Mouse (Mus musculus): ENCODE results near the gene Tfap2a. TPM values are rescaled to one million over a fixed set of nuclear protein-coding genes. Genes with fewer than 3 reads are reported as not detected.

The Tfap2a gene
- polyA plus RNA-seq, 1 experiment from 2014 or later: 13.4 TPM

DNA sequence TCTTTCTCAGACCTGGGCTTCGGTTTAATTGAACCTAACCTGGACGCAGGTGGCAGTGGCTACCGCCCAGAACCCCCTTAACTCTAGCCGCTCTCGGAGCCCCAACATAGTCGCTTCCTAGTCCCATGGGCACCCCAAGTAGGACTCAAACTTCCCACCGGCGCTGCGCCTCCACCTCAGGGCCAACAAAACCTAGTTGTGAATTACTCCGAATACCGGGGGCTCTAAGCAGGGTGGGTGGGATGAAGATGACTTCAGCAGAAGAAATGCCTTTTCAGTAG lies 28.2 kb downstream of the Tfap2a start:
- peaks cover 21% of the 10 kb centered on the region for H3K4me1 ChIP-seq
- no peak overlapping the region for H3K9ac ChIP-seq
- no peaks in the 10 kb centered on the region for H3K9me3 ChIP-seq (replicated peaks)
- H3K27me3 ChIP-seq: peaks cover 79% of the 10 kb centered on the region
- ATAC-seq (ENCODE audit: insufficient number of reproducible peaks, low FRiP score, low TSS enrichment, low read depth): no peak
- H3K27ac ChIP-seq (replicated peaks): no peak overlapping the region
- H3K36me3 ChIP-seq: no peaks in the 10 kb centered on the region
- peak overlapping the region; percentile 13 for H3K4me2 ChIP-seq (replicated peaks)
- WGBS: 13% methylated on average over 11 of the region's 11 CpGs
- H3K4me3 ChIP-seq (replicated peaks): no peak overlapping the region

DNA sequence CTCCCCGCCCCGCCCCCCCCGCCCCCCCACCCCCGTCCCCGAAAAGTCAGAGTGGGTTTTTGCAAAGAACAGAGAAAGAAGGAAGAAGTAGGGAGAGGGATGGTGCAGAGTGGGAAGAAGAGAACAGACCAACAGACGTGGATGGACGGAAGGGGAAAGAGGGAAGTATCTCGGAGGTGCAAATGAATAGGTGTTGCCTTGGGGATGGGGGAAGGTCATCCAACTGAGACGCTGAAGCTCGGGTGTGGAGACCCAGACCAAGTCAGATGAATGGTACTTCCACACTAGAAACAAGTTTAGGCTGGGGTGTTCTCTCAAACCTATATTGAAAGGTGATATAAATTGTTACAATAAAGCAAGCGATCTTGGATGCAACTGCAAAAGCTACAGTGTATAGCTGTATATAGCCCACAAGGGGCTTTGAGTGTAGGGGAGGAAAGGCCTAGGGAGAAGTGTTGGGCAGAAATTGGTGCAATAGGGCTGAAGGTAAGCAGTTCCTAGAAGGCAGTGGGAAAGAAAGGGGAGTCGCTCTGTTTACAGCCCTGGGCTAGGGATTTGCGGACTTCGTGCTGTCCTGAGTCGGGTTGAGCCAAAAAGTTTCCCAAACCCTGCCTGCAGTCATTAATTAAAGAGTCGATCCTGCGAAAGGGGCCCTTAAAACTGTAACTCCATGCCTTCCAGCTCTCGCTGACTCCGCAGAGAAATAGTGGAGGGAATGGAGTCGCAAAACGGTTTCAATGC lies 28.7 kb downstream of the Tfap2a start:
- Histone ChIP-seq H3K4me2 (replicated peaks) (peak overlapping the region; percentile 48), H3K27ac (replicated peaks) (no peak overlapping the region), H3K9ac (no peak overlapping the region), H3K4me1 (peaks cover 27% of the 10 kb centered on the region), H3K9me3 (replicated peaks) (no peaks in the 10 kb centered on the region), H3K27me3 (peaks cover 79% of the 10 kb centered on the region), H3K36me3 (no peaks in the 10 kb centered on the region), H3K4me3 (replicated peaks) (peak overlapping the region; percentile 31; the same call in 1 of the 2 replicates)
- ATAC-seq (ENCODE audit: insufficient number of reproducible peaks, low FRiP score, low TSS enrichment, low read depth): no peak
- WGBS: 10% methylated on average over 21 of the region's 21 CpGs

DNA sequence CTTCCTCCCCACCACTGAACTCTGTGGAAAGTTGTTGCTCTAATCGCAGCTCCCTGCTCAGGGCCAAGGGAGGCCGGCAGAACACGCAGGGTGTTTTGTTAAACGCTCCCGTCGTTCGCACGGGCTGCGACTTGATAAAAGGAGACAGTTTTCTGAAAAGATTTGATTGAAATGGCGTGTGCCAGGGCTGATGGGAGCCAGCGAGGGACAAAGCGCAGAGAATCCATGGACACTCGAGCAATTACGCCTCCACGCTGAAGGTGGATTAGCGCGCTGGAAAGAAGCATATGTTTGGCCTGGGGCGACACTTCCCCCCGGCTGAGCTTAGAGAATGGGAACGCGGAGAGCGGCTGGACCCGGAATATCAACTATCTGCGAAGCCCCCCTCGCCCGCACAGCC lies 29.3 kb downstream of the Tfap2a start:
- Histone ChIP-seq H3K9me3 (replicated peaks) (no peaks in the 10 kb centered on the region), H3K36me3 (no peaks in the 10 kb centered on the region), H3K4me1 (peaks cover 32% of the 10 kb centered on the region), H3K9ac (no peak overlapping the region), H3K4me2 (replicated peaks) (peak overlapping the region; percentile 48), H3K4me3 (replicated peaks) (peak overlapping the region; percentile 31), H3K27me3 (peaks cover 81% of the 10 kb centered on the region), H3K27ac (replicated peaks) (no peak overlapping the region)
- no peak for ATAC-seq (ENCODE audit: insufficient number of reproducible peaks, low FRiP score, low TSS enrichment, low read depth)
- under 1% methylated on average over 26 of the region's 26 CpGs for WGBS

DNA sequence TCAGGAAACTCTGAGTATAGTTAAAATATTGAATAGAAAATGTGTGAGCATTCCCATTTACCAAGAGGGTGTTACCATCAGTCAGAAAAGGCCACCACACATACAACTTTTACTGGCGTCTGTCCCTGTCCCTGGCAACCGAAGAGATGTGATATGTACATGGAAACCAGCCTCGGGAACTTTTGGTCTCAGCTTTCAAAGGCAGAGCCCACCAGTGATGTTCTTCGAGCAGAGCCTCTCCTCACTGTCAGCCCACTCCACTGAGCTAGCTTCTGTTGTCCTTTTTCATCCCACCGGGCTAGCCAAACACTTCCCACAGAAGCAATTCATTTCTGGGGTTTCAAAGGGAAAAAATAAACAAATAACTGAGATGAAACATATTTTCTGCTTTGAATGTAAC lies 29.9 kb downstream of the Tfap2a start:
- no peak overlapping the region for H3K4me3 ChIP-seq (replicated peaks)
- no peak overlapping the region for H3K4me2 ChIP-seq (replicated peaks)
- H3K36me3 ChIP-seq: no peaks in the 10 kb centered on the region
- H3K4me1 ChIP-seq: peaks cover 35% of the 10 kb centered on the region
- H3K27ac ChIP-seq (replicated peaks): no peak overlapping the region
- H3K27me3 ChIP-seq: peaks cover 87% of the 10 kb centered on the region
- ATAC-seq (ENCODE audit: insufficient number of reproducible peaks, low FRiP score, low TSS enrichment, low read depth): no peak
- WGBS: 20% methylated on average over 5 of the region's 5 CpGs
- H3K9me3 ChIP-seq (replicated peaks): no peaks in the 10 kb centered on the region
- no peak overlapping the region for H3K9ac ChIP-seq

DNA sequence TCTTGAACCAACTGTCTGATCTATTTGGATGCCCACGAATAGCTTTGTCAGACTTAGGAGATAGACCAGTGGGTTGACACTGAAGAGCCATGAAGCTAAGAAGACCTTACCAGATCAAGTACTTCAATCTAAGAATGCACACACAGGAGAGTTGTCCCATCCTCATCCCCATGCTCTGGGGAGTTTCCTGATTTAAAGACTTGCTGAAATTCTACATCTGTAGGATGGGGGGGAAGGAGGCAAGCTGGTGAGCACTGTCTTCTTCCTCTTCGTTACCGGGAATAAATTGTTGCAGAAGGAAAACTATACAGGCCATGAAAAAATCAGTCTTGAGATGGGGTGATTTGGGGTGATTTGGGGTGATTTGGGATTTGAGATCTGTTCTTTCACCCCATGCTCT lies 30.5 kb downstream of the Tfap2a start:
- Histone ChIP-seq H3K4me3 (replicated peaks) (no peak overlapping the region), H3K4me1 (peaks cover 39% of the 10 kb centered on the region), H3K9ac (no peak overlapping the region), H3K27ac (replicated peaks) (no peak overlapping the region), H3K36me3 (no peaks in the 10 kb centered on the region), H3K4me2 (replicated peaks) (no peak overlapping the region), H3K27me3 (peaks cover 91% of the 10 kb centered on the region), H3K9me3 (replicated peaks) (no peaks in the 10 kb centered on the region)
- ATAC-seq (ENCODE audit: insufficient number of reproducible peaks, low FRiP score, low TSS enrichment, low read depth): no peak
- 49% methylated on average over 3 of the region's 3 CpGs for WGBS

DNA sequence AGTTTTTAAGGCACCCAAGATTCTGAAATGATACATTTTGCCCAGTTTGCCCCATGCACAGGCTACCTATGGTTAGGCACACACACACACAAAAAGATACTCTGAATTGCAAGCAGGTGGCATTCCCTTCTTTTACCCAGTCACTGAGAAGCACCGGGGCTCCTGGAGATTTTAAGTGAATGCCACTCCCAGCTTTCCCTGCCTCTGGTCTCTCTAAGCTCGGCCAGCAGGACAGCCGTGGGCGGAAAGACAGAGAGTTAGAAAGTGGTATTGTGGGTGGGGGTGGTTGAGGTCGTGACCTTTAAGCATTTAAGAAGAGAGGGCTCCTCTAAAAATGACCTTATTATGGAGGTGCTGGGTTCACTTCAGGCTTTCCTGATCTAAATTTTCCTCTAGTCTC lies 31.6 kb downstream of the Tfap2a start:
- ATAC-seq (ENCODE audit: insufficient number of reproducible peaks, low FRiP score, low TSS enrichment, low read depth): no peak
- Histone ChIP-seq H3K4me2 (replicated peaks) (no peak overlapping the region), H3K9me3 (replicated peaks) (no peaks in the 10 kb centered on the region), H3K9ac (no peak overlapping the region), H3K4me1 (peaks cover 40% of the 10 kb centered on the region), H3K4me3 (replicated peaks) (no peak overlapping the region), H3K27me3 (peaks cover 92% of the 10 kb centered on the region), H3K27ac (replicated peaks) (no peak overlapping the region), H3K36me3 (no peaks in the 10 kb centered on the region)
- WGBS: 32% methylated on average over 5 of the region's 5 CpGs

DNA sequence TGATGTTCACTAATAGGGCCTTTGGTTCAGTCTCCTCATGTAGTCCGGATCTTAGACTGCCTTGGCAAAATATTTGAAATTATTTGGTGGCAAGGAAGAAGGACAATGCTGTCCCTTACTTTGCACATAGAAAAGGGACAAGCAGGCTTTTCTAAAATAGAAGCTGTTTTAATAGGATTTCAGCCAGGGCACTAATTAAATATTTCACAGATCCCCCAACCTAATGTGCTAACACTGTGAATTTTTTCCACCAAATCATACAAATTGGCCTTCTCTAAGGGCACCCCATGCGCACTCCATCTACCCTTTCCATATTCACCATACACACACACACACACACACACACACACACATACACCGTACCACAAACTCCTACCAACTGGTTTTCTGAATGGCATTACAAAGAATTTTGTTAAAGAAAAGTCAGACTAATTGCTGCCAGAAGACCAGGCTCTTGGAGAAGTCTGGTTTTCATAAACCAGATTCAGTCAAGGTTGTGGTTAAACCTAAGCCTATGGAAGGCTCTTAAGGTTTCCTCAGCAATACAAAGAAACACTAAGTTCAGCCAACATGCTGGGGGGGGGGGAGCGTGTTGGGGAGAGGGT lies 32.3 kb downstream of the Tfap2a start:
- Histone ChIP-seq H3K9me3 (replicated peaks) (no peaks in the 10 kb centered on the region), H3K4me2 (replicated peaks) (0 out of 2 replicates have a peak overlapping the region, but pooled peaks have one; percentile 66), H3K4me3 (replicated peaks) (no peak overlapping the region), H3K27ac (replicated peaks) (no peak overlapping the region), H3K4me1 (peaks cover 40% of the 10 kb centered on the region), H3K27me3 (peaks cover 92% of the 10 kb centered on the region), H3K9ac (no peak overlapping the region), H3K36me3 (no peaks in the 10 kb centered on the region)
- WGBS: 18% methylated on average over 4 of the region's 4 CpGs
- no peak for ATAC-seq (ENCODE audit: insufficient number of reproducible peaks, low FRiP score, low TSS enrichment, low read depth)

DNA sequence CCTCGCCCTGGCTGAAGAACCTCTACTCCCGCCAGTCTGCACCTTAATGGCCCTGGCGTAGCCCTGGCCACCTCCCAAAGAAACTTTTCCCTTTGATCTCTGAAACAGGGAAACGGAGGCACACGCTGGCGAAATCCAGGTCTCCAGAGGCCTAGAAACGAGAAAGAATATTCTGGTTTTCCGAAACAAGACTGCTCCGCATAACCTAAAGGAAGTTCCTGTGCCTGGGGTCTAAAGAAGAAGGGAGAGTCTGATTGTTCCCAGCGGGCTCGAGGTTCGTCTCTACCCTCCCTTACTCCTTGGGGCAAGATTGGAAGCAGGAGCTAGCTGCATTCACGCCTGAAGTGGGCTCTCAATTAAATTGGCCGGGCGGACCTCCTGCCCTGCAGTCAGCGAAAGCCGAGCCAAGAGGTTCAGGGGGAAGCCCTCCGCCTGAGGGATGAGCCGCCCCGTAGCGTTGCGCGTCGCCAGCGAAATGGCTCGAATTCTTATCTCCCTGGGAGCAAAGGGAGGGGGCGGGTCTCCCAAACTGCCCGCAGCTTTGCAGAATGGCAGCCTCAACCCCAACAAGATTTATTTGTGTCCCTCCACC lies 33.2 kb downstream of the Tfap2a start:
- Histone ChIP-seq H3K4me3 (replicated peaks) (peak overlapping the region; percentile 41), H3K9me3 (replicated peaks) (no peaks in the 10 kb centered on the region), H3K27me3 (peaks cover 93% of the 10 kb centered on the region), H3K27ac (replicated peaks) (0 out of 2 replicates have a peak overlapping the region, but pooled peaks have one; percentile 28), H3K4me2 (replicated peaks) (peak overlapping the region; percentile 66), H3K36me3 (no peaks in the 10 kb centered on the region), H3K4me1 (peaks cover 37% of the 10 kb centered on the region), H3K9ac (no peak overlapping the region)
- ATAC-seq (ENCODE audit: insufficient number of reproducible peaks, low FRiP score, low TSS enrichment, low read depth): no peak
- under 1% methylated on average over 28 of the region's 28 CpGs for WGBS

DNA sequence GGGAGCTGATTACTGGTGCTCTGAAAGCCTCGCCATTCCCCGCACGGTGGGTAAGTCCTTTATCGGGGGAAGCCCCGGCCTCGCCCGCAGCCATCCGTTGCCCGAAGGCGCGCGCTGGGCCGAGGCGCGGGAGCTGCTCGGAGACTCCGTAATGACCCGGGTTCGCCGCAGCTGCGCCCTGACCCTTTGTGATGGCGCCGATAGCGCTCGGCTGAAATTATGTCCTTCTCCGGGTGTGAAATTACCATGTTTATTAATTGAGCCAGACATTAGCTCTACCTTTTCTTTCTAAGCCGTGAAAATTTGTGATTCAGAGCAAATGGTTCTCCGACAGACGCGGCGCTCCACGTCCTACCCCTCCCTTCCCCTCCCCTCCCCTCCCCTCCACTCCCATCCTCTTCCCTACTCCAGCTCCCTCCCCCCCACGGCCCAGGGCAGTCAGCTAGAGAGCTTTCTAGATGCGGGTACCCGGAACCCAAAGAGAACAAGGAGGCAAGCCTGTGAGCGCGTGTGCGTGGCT lies 34.1 kb downstream of the Tfap2a start:
- peaks cover 30% of the 10 kb centered on the region for H3K4me1 ChIP-seq
- no peak for ATAC-seq (ENCODE audit: insufficient number of reproducible peaks, low FRiP score, low TSS enrichment, low read depth)

DNA sequence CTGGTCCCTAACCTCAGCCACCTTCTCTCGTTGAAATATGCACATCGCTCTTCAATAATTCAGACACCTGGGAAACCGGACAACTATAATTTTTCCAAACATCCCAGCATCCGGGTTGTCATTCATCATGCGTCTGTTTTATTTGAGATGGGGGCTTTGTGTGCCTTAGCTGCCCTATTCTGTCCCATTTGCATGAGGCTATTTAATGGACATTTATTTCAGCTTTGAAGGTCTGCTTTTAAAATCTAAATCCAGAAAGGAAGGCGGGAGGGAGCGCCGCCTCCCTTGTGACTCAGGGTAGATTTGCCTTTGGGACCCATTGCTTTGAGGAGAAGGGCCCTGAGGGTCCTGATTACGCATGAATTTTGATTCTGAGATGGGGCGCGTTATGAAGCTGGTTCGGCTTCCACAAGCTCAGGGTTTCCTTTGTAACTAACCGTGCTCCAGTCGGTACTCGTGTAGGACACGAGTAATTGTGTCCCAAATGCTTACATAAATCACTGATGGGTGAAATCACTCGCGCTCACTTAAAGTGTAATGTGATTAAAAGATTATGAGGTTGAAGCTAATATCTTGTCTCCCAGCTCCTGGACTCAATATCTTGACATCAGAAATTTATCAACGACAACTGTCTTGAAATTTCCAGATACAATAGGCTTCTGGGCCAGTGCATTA lies 34.9 kb downstream of the Tfap2a start:
- no peak overlapping the region for H3K9ac ChIP-seq
- WGBS: 12% methylated on average over 19 of the region's 19 CpGs

More for the DNA sequence above, 34.1 kb downstream of the Tfap2a start:
- H3K4me2 ChIP-seq (replicated peaks): peak overlapping the region; percentile 66
- no peaks in the 10 kb centered on the region for H3K9me3 ChIP-seq (replicated peaks)
- peak overlapping the region; percentile 41 for H3K4me3 ChIP-seq (replicated peaks)
- peaks cover 90% of the 10 kb centered on the region for H3K27me3 ChIP-seq
- no peak overlapping the region for H3K27ac ChIP-seq (replicated peaks)
- H3K9ac ChIP-seq: no peak overlapping the region
- WGBS: under 1% methylated on average over 38 of the region's 38 CpGs
- H3K36me3 ChIP-seq: no peaks in the 10 kb centered on the region

More for the DNA sequence above, 34.9 kb downstream of the Tfap2a start:
- H3K27me3 ChIP-seq: peaks cover 83% of the 10 kb centered on the region
- H3K36me3 ChIP-seq: no peaks in the 10 kb centered on the region
- 0 out of 2 replicates have a peak overlapping the region, but pooled peaks have one; percentile 66 for H3K4me2 ChIP-seq (replicated peaks)
- no peak overlapping the region for H3K4me3 ChIP-seq (replicated peaks)
- no peak for ATAC-seq (ENCODE audit: insufficient number of reproducible peaks, low FRiP score, low TSS enrichment, low read depth)
- peaks cover 27% of the 10 kb centered on the region for H3K4me1 ChIP-seq
- no peaks in the 10 kb centered on the region for H3K9me3 ChIP-seq (replicated peaks)
- H3K27ac ChIP-seq (replicated peaks): no peak overlapping the region

Data from embryonic facial prominence, embryonic 15.5 days (tissue).